Mouse (Mus musculus) lung, postnatal 0 days (tissue): ENCODE results near the gene Hid1.

Experiments used
- CTCF ChIP-seq: IDR thresholded peaks from 2 replicates; pipeline ENCODE4 v1.5.1; 2016; ENCODE audit warnings: antibody characterized with exemption, mild to moderate bottlenecking
- EP300 ChIP-seq: IDR thresholded peaks from 2 replicates; pipeline ENCODE4 v1.6.1; 2016; ENCODE audit warnings: antibody characterized with exemption, mild to moderate bottlenecking, control low read depth

- TF ChIP-seq CTCF (no peak), EP300 (no peak)
Observed at GRCm38 (mm10) chr11:115381743-115382539, 14.4 kb upstream of the Hid1 start, which contains the start of gene Cdr2l.
